Mouse (Mus musculus): Measurements from ENCODE around the gene Auts2. TPM values are rescaled to one million over a fixed set of nuclear protein-coding genes. Genes with fewer than 3 reads are reported as not detected.

The Auts2 gene
- polyA plus RNA-seq, 2 experiments, result 38.3 to 50.8 TPM

- 0 out of 2 replicates have a peak, but pooled peaks cover 8% of the 10 kb centered on the region for H3K4me1 ChIP-seq (ENCODE audit: control insufficient read depth, insufficient read depth, low read length)
- TF ChIP-seq POLR2A (IDR thresholded peaks at IDR 0.05; ENCODE audit: borderline replicate concordance, extremely low read depth, insufficient read depth, insufficient read length), result no peak
- no peaks in the 10 kb centered on the region for H3K36me3 ChIP-seq (ENCODE audit: control insufficient read depth, insufficient read depth, low read length)
- H3K4me3 ChIP-seq (replicated peaks; ENCODE audit: low read length), result no peak overlapping the region
- DNase-seq (ENCODE audit: low spot score) (no peak), ATAC-seq (ENCODE audit: low FRiP score, low read depth) (no peak)
- 83% methylated on average over 4 of the region's 4 CpGs for WGBS
- H3K9me3 ChIP-seq (ENCODE audit: control insufficient read depth, low read length), result no peaks in the 10 kb centered on the region
- H3K4me2 ChIP-seq (replicated peaks; ENCODE audit: low read depth, low read length, severe bottlenecking), result no peak overlapping the region
- no peak overlapping the region for H3K9ac ChIP-seq (ENCODE audit: low read depth, low read length, severe bottlenecking)
- no peaks in the 10 kb centered on the region for H3K27me3 ChIP-seq (ENCODE audit: control insufficient read depth, insufficient read depth, low read length)
- no peak overlapping the region for H3K27ac ChIP-seq (replicated peaks; ENCODE audit: low read depth, low read length)
Observed at GRCm38 (mm10) chr5:131922759-131923158, 620.4 kb downstream of the Auts2 start.

GRCm38 (mm10) chr5:131922118-131922517 lies 621.0 kb downstream of the Auts2 start:
- Histone ChIP-seq H3K9ac (ENCODE audit: low read depth, low read length, severe bottlenecking) (no peak overlapping the region), H3K9me3 (ENCODE audit: control insufficient read depth, low read length) (no peaks in the 10 kb centered on the region), H3K27me3 (ENCODE audit: control insufficient read depth, insufficient read depth, low read length) (no peaks in the 10 kb centered on the region), H3K36me3 (ENCODE audit: control insufficient read depth, insufficient read depth, low read length) (no peaks in the 10 kb centered on the region), H3K27ac (replicated peaks; ENCODE audit: low read depth, low read length) (no peak overlapping the region), H3K4me1 (ENCODE audit: control insufficient read depth, insufficient read depth, low read length) (peaks cover 9% of the 10 kb centered on the region; the same call in 1 of the 2 replicates), H3K4me2 (replicated peaks; ENCODE audit: low read depth, low read length, severe bottlenecking) (no peak overlapping the region), H3K4me3 (replicated peaks; ENCODE audit: low read length) (no peak overlapping the region)
- no peak for TF ChIP-seq POLR2A (IDR thresholded peaks at IDR 0.05; ENCODE audit: borderline replicate concordance, extremely low read depth, insufficient read depth, insufficient read length)
- no peak for DNase-seq (ENCODE audit: low spot score)
- WGBS, result 61% methylated on average over 5 of the region's 5 CpGs
- no peak for ATAC-seq (ENCODE audit: low FRiP score, low read depth)

- no peak for ATAC-seq (ENCODE audit: low FRiP score, low read depth)
- TF ChIP-seq POLR2A (IDR thresholded peaks at IDR 0.05; ENCODE audit: borderline replicate concordance, extremely low read depth, insufficient read depth, insufficient read length), result no peak
- WGBS, result 67% methylated on average over 12 of the region's 12 CpGs
- Histone ChIP-seq H3K9ac (ENCODE audit: low read depth, low read length, severe bottlenecking) (no peak overlapping the region), H3K27ac (replicated peaks; ENCODE audit: low read depth, low read length) (no peak overlapping the region), H3K9me3 (ENCODE audit: control insufficient read depth, low read length) (no peaks in the 10 kb centered on the region), H3K4me3 (replicated peaks; ENCODE audit: low read length) (no peak overlapping the region), H3K4me1 (ENCODE audit: control insufficient read depth, insufficient read depth, low read length) (peaks cover 9% of the 10 kb centered on the region; the same call in 1 of the 2 replicates), H3K36me3 (ENCODE audit: control insufficient read depth, insufficient read depth, low read length) (no peaks in the 10 kb centered on the region), H3K27me3 (ENCODE audit: control insufficient read depth, insufficient read depth, low read length) (no peaks in the 10 kb centered on the region), H3K4me2 (replicated peaks; ENCODE audit: low read depth, low read length, severe bottlenecking) (no peak overlapping the region)
- no peak for DNase-seq (ENCODE audit: low spot score)
Observed at GRCm38 (mm10) chr5:131919983-131920777, 623.0 kb downstream of the Auts2 start.

DNA sequence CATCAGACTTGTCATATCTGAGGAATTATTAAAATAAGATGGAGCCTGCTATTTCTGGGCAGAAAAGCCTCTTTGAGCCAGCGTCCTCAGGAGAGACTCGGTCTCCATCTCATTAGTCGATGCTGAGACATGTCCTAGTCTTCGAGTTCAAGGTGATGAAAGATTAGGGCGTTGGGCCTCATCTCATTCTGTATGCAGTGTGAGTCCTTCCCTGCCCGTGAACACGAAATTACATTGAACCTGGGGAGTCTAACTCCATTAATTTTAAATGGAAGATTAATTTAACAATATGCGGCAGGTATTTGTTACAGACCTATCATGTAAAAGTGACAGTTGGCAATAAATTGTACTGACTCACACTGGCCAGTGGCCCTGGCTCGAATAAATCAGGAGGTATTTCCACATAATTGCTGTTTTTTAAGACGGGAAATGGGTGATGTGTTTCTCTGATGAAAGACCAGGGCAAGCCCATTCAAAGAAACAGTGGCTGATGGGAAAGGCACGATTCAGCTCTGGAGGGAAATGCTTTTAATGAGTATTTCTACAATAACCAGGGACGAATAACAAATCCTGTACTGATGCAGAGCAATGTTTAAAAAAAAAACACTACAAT lies 626.2 kb downstream of the Auts2 start:
- TF ChIP-seq POLR2A (IDR thresholded peaks at IDR 0.05; ENCODE audit: borderline replicate concordance, extremely low read depth, insufficient read depth, insufficient read length), result no peak
- Histone ChIP-seq H3K4me3 (replicated peaks; ENCODE audit: low read length) (no peak overlapping the region), H3K9ac (ENCODE audit: low read depth, low read length, severe bottlenecking) (no peak overlapping the region), H3K4me1 (ENCODE audit: control insufficient read depth, insufficient read depth, low read length) (peaks cover 6% of the 10 kb centered on the region; the same call in 1 of the 2 replicates), H3K27me3 (ENCODE audit: control insufficient read depth, insufficient read depth, low read length) (no peaks in the 10 kb centered on the region), H3K4me2 (replicated peaks; ENCODE audit: low read depth, low read length, severe bottlenecking) (no peak overlapping the region), H3K27ac (replicated peaks; ENCODE audit: low read depth, low read length) (no peak overlapping the region), H3K36me3 (ENCODE audit: control insufficient read depth, insufficient read depth, low read length) (no peaks in the 10 kb centered on the region), H3K9me3 (ENCODE audit: control insufficient read depth, low read length) (no peaks in the 10 kb centered on the region)
- DNase-seq (ENCODE audit: low spot score) (no peak), ATAC-seq (ENCODE audit: low FRiP score, low read depth) (no peak)
- 27% methylated on average over 12 of the region's 12 CpGs for WGBS

- ATAC-seq (ENCODE audit: low FRiP score, low read depth) (no peak), DNase-seq (ENCODE audit: low spot score) (no peak)
- H3K4me1 ChIP-seq (ENCODE audit: control insufficient read depth, insufficient read depth, low read length), result peaks cover 3% of the 10 kb centered on the region; the same call in 1 of the 2 replicates
- no peaks in the 10 kb centered on the region for H3K9me3 ChIP-seq (ENCODE audit: control insufficient read depth, low read length)
- WGBS, result 57% methylated on average over 8 of the region's 8 CpGs
- no peak overlapping the region for H3K9ac ChIP-seq (ENCODE audit: low read depth, low read length, severe bottlenecking)
- H3K4me3 ChIP-seq (replicated peaks; ENCODE audit: low read length), result no peak overlapping the region
- H3K36me3 ChIP-seq (ENCODE audit: control insufficient read depth, insufficient read depth, low read length), result no peaks in the 10 kb centered on the region
- no peak for TF ChIP-seq POLR2A (IDR thresholded peaks at IDR 0.05; ENCODE audit: borderline replicate concordance, extremely low read depth, insufficient read depth, insufficient read length)
- no peaks in the 10 kb centered on the region for H3K27me3 ChIP-seq (ENCODE audit: control insufficient read depth, insufficient read depth, low read length)
- H3K4me2 ChIP-seq (replicated peaks; ENCODE audit: low read depth, low read length, severe bottlenecking), result no peak overlapping the region
- no peak overlapping the region for H3K27ac ChIP-seq (replicated peaks; ENCODE audit: low read depth, low read length)
Observed at GRCm38 (mm10) chr5:131913562-131913961, 629.6 kb downstream of the Auts2 start.

Measured in limb, embryonic 14.5 days (tissue).